Mouse (Mus musculus) lung, embryonic 14.5 days (tissue): ENCODE measurements around the gene Mpv17l. TPM values are rescaled to one million over a fixed set of nuclear protein-coding genes. Genes with fewer than 3 reads are reported as not detected.

Source experiments
- ATAC-seq: fragments of 200-750 bp; cut with Nextera tagmentation; 2 replicates; pipeline ENCODE4 v1.8.0; 2017; ENCODE audit warnings: mild to moderate bottlenecking, moderate TSS enrichment, moderate library complexity; ENCODE audit not compliant: insufficient read depth
- DNase-seq: peaks from one replicate; pipeline ENCODE4 v3.0.0-alpha.2; 2015
- H3K27ac ChIP-seq: fragments of 300-500 bp; sonication (generic); 2 replicates; pipeline ENCODE4 v1.5.1; 2014; ENCODE audit warnings: low read depth, mild to moderate bottlenecking, moderate library complexity
- H3K27me3 ChIP-seq: fragments of 300-500 bp; sonication (generic); 2 replicates; pipeline ENCODE4 v1.6.1; 2014; ENCODE audit warnings: low read length, control low read depth; ENCODE audit not compliant: insufficient read depth
- H3K36me3 ChIP-seq: fragments of 300-500 bp; sonication (generic); 2 replicates; pipeline ENCODE4 v1.6.1; 2014; ENCODE audit warnings: control low read depth; ENCODE audit not compliant: insufficient read depth
- H3K4me1 ChIP-seq: fragments of 300-500 bp; sonication (generic); 2 replicates; pipeline ENCODE4 v1.6.1; 2014; ENCODE audit warnings: antibody characterized with exemption, control low read depth; ENCODE audit not compliant: insufficient read depth
- H3K4me2 ChIP-seq: fragments of 300-500 bp; sonication (generic); 2 replicates; pipeline ENCODE4 v1.6.1; 2014; ENCODE audit warnings: mild to moderate bottlenecking
- H3K4me3 ChIP-seq: fragments of 300-500 bp; sonication (generic); 2 replicates; pipeline ENCODE4 v1.5.1; 2014; ENCODE audit warnings: low read depth, low read length
- H3K9ac ChIP-seq: fragments of 300-500 bp; sonication (generic); 2 replicates; pipeline ENCODE4 v1.6.1; 2014
- H3K9me3 ChIP-seq: fragments of 300-500 bp; sonication (generic); 2 replicates; pipeline ENCODE4 v1.6.1; 2016; ENCODE audit warnings: low read depth, low read length, control low read depth
- CTCF ChIP-seq: IDR thresholded peaks from 2 replicates; pipeline ENCODE4 v1.5.1; 2016; ENCODE audit warnings: antibody characterized with exemption, low read depth
- WGBS: fragments of 180-500 bp; shearing (Covaris S2); extraction: QIAGEN DNeasy Blood & Tissue Kit; methylation state at CpG from one replicate; pipeline ENCODE4 v1.1.7; 2014; 5-methylcytosine and 5-hydroxymethylcytosine counted together
- polyA plus RNA-seq: library from polyadenylated mRNA; unstranded; fragments of >200 nt; fragmentation: Nextera tagmentation; extraction: Ambion mirVana; gene quantifications from 2 replicates; pipeline ENCODE4 v1.2.1, GENCODE M21; 2014

Mpv17l gene
- polyA plus RNA-seq, 1 experiment from 2014 or later, result 5.9 TPM

- no peak for TF ChIP-seq CTCF
- H3K27ac ChIP-seq, result 0 out of 2 replicates have a peak overlapping the region, but pooled peaks have one; percentile 36
- ATAC-seq (no peak), DNase-seq (peak; percentile 6)
- H3K27me3 ChIP-seq, result no peaks in the 10 kb centered on the region
- H3K9ac ChIP-seq, result no peak overlapping the region
- no peaks in the 10 kb centered on the region for H3K9me3 ChIP-seq
- no peaks in the 10 kb centered on the region for H3K4me1 ChIP-seq
- H3K4me2 ChIP-seq, result no peak overlapping the region
- H3K36me3 ChIP-seq, result peaks cover 19% of the 10 kb centered on the region
- WGBS, result 21% methylated on average over 3 of the region's 3 CpGs
- no peak overlapping the region for H3K4me3 ChIP-seq
Measured at GRCm38 (mm10) chr16:13883094-13883774, 19.7 kb upstream of the Mpv17l start.

GRCm38 (mm10) chr16:13890449-13890848, 12.5 kb upstream of the Mpv17l start:
- 78% methylated on average over 2 of the region's 2 CpGs for WGBS

GRCm38 (mm10) chr16:13892850-13893249, 10.1 kb upstream of the Mpv17l start:
- Histone ChIP-seq H3K9me3 (no peaks in the 10 kb centered on the region), H3K4me2 (no peak overlapping the region), H3K27ac (no peak overlapping the region), H3K36me3 (no peaks in the 10 kb centered on the region), H3K4me3 (no peak overlapping the region), H3K9ac (no peak overlapping the region), H3K27me3 (no peaks in the 10 kb centered on the region), H3K4me1 (no peaks in the 10 kb centered on the region)
- ATAC-seq (no peak), DNase-seq (no peak)
- no peak for TF ChIP-seq CTCF

More at GRCm38 (mm10) chr16:13890449-13890848, 12.5 kb upstream of the Mpv17l start:
- no peaks in the 10 kb centered on the region for H3K36me3 ChIP-seq
- no peak overlapping the region for H3K27ac ChIP-seq
- no peaks in the 10 kb centered on the region for H3K27me3 ChIP-seq
- no peak for TF ChIP-seq CTCF
- no peak overlapping the region for H3K9ac ChIP-seq
- DNase-seq (no peak), ATAC-seq (no peak)
- H3K4me1 ChIP-seq, result no peaks in the 10 kb centered on the region
- H3K4me3 ChIP-seq, result no peak overlapping the region
- no peak overlapping the region for H3K4me2 ChIP-seq
- H3K9me3 ChIP-seq, result no peaks in the 10 kb centered on the region

GRCm38 (mm10) chr16:13894097-13894496, 8.9 kb upstream of the Mpv17l start:
- Histone ChIP-seq H3K27me3 (no peaks in the 10 kb centered on the region), H3K4me3 (no peak overlapping the region)
- no peak for DNase-seq

GRCm38 (mm10) chr16:13895740-13896139, 7.2 kb upstream of the Mpv17l start:
- no peak overlapping the region for H3K27ac ChIP-seq
- no peak for DNase-seq
- no peaks in the 10 kb centered on the region for H3K9me3 ChIP-seq
- H3K4me2 ChIP-seq, result no peak overlapping the region
- no peak overlapping the region for H3K4me3 ChIP-seq
- no peak for TF ChIP-seq CTCF
- H3K36me3 ChIP-seq, result no peaks in the 10 kb centered on the region
- no peak for ATAC-seq
- H3K9ac ChIP-seq, result no peak overlapping the region
- no peaks in the 10 kb centered on the region for H3K4me1 ChIP-seq
- no peaks in the 10 kb centered on the region for H3K27me3 ChIP-seq
- 83% methylated on average over 3 of the region's 3 CpGs for WGBS

More at GRCm38 (mm10) chr16:13894097-13894496, 8.9 kb upstream of the Mpv17l start:
- TF ChIP-seq CTCF, result no peak
- Histone ChIP-seq H3K9me3 (no peaks in the 10 kb centered on the region), H3K4me1 (no peaks in the 10 kb centered on the region), H3K4me2 (no peak overlapping the region), H3K9ac (no peak overlapping the region), H3K36me3 (no peaks in the 10 kb centered on the region), H3K27ac (no peak overlapping the region)
- no peak for ATAC-seq
- WGBS, result 57% methylated on average over 2 of the region's 2 CpGs

- no peak overlapping the region for H3K27ac ChIP-seq
- no peaks in the 10 kb centered on the region for H3K4me1 ChIP-seq
- H3K36me3 ChIP-seq, result no peaks in the 10 kb centered on the region
- no peaks in the 10 kb centered on the region for H3K27me3 ChIP-seq
- DNase-seq (no peak), ATAC-seq (no peak)
- no peak overlapping the region for H3K4me3 ChIP-seq
- H3K4me2 ChIP-seq, result no peak overlapping the region
- 77% methylated on average over 3 of the region's 3 CpGs for WGBS
- TF ChIP-seq CTCF, result no peak
- no peaks in the 10 kb centered on the region for H3K9me3 ChIP-seq
- no peak overlapping the region for H3K9ac ChIP-seq
Measured at GRCm38 (mm10) chr16:13896357-13896756, 6.6 kb upstream of the Mpv17l start.

GRCm38 (mm10) chr16:13898981-13899380, 4.0 kb upstream of the Mpv17l start:
- Histone ChIP-seq H3K4me3 (no peak overlapping the region), H3K27ac (no peak overlapping the region), H3K9me3 (no peaks in the 10 kb centered on the region), H3K4me1 (no peaks in the 10 kb centered on the region), H3K9ac (no peak overlapping the region), H3K4me2 (no peak overlapping the region), H3K36me3 (no peaks in the 10 kb centered on the region), H3K27me3 (no peaks in the 10 kb centered on the region)
- WGBS, result 57% methylated on average over 2 of the region's 2 CpGs
- TF ChIP-seq CTCF, result no peak
- ATAC-seq (no peak), DNase-seq (no peak)
